Mouse (Mus musculus) embryonic facial prominence, embryonic 13.5 days (tissue): Measurements from ENCODE around the gene Larp1. TPM values are rescaled to one million over a fixed set of nuclear protein-coding genes. Genes with fewer than 3 reads are reported as not detected.

ENCODE experiments used
- ATAC-seq: fragments of 200-750 bp; cut with Nextera tagmentation; 2 replicates; pipeline ENCODE4 v1.8.0; 2017; ENCODE audit warnings: low read depth; ENCODE audit not compliant: insufficient number of reproducible peaks, insufficient read depth, low FRiP score, low TSS enrichment
- H3K27ac ChIP-seq: fragments of 300-500 bp; sonication (generic); 2 replicates; pipeline ENCODE4 v1.5.1; 2015; ENCODE audit warnings: moderate library complexity, mild to moderate bottlenecking, inconsistent platforms
- H3K27me3 ChIP-seq: fragments of 300-500 bp; sonication (generic); 2 replicates; pipeline ENCODE4 v1.6.1; 2015; ENCODE audit warnings: mild to moderate bottlenecking, inconsistent platforms
- H3K36me3 ChIP-seq: fragments of 300-500 bp; sonication (generic); 2 replicates; pipeline ENCODE4 v1.6.1; 2015; ENCODE audit warnings: mild to moderate bottlenecking, inconsistent platforms
- H3K4me1 ChIP-seq: fragments of 300-500 bp; sonication (generic); 2 replicates; pipeline ENCODE4 v1.6.1; 2015; ENCODE audit warnings: inconsistent platforms
- H3K4me2 ChIP-seq: fragments of 300-500 bp; sonication (generic); 2 replicates; pipeline ENCODE4 v1.6.1; 2015; ENCODE audit warnings: moderate library complexity, mild to moderate bottlenecking, inconsistent platforms
- H3K4me3 ChIP-seq: fragments of 300-500 bp; sonication (generic); 2 replicates; pipeline ENCODE4 v1.5.1; 2015; ENCODE audit warnings: mild to moderate bottlenecking, inconsistent platforms
- H3K9ac ChIP-seq: fragments of 300-500 bp; sonication (generic); 2 replicates; pipeline ENCODE4 v1.6.1; 2015; ENCODE audit warnings: mild to moderate bottlenecking, inconsistent platforms
- H3K9me3 ChIP-seq: fragments of 300-500 bp; sonication (generic); 2 replicates; pipeline ENCODE4 v1.6.1; 2016; ENCODE audit warnings: inconsistent platforms
- WGBS: fragments of 180-500 bp; shearing (Covaris S2); methylation state at CpG from one replicate; pipeline ENCODE4 v1.1.7; 2015; ENCODE audit warnings: mixed read lengths; 5-methylcytosine and 5-hydroxymethylcytosine counted together
- polyA plus RNA-seq: library from polyadenylated mRNA; unstranded; fragments of >200 nt; fragmentation: Nextera tagmentation; extraction: Ambion mirVana; gene quantifications from 2 replicates; pipeline ENCODE4 v1.2.1, GENCODE M21; 2015

The Larp1 gene
- polyA plus RNA-seq, 1 experiment from 2014 or later = 18.9 TPM

GRCm38 (mm10) chr11:58102581-58103343 is 93.9 kb downstream of the Larp1 start:
- H3K9me3 ChIP-seq = no peaks in the 10 kb centered on the region
- peak overlapping the region; percentile 96 for H3K4me3 ChIP-seq
- WGBS = 83% methylated on average over 9 of the region's 9 CpGs
- peak overlapping the region; percentile 72 for H3K9ac ChIP-seq
- peak overlapping the region; percentile 72 for H3K4me2 ChIP-seq
- H3K27me3 ChIP-seq = peaks cover 13% of the 10 kb centered on the region
- H3K4me1 ChIP-seq = peaks cover 23% of the 10 kb centered on the region
- H3K27ac ChIP-seq = peak overlapping the region; percentile 87; the same call in 1 of the 2 replicates
- no peaks in the 10 kb centered on the region for H3K36me3 ChIP-seq
- ATAC-seq = no peak

- ATAC-seq = peak; percentile 23; the same call in 1 of the 2 replicates
- no peaks in the 10 kb centered on the region for H3K36me3 ChIP-seq
- H3K27me3 ChIP-seq = peaks cover 8% of the 10 kb centered on the region
- peaks cover 24% of the 10 kb centered on the region for H3K4me1 ChIP-seq
- peak overlapping the region; percentile 87 for H3K27ac ChIP-seq
- H3K4me3 ChIP-seq = peak overlapping the region; percentile 96
- H3K4me2 ChIP-seq = peak overlapping the region; percentile 72
- H3K9ac ChIP-seq = peak overlapping the region; percentile 72
- WGBS = 51% methylated on average over 13 of the region's 13 CpGs
- H3K9me3 ChIP-seq = no peaks in the 10 kb centered on the region
Observed at GRCm38 (mm10) chr11:58103344-58103653, 94.4 kb downstream of the Larp1 start.

GRCm38 (mm10) chr11:58103697-58104306 is 94.9 kb downstream of the Larp1 start, which contains the start of gene Cnot8:
TSS of gene Cnot8 (plus strand) at chr11:58104153.
- H3K4me2 ChIP-seq = peak within 1 kb of the TSS; percentile 72
- no peaks in the 10 kb centered on the region for H3K9me3 ChIP-seq
- H3K4me1 ChIP-seq = peaks cover 24% of the 10 kb centered on the region
- ATAC-seq = peak; percentile 98
- H3K27me3 ChIP-seq = peaks cover 3% of the 10 kb centered on the region; the same call in 1 of the 2 replicates
- H3K27ac ChIP-seq = peak within 1 kb of the TSS; percentile 87
- H3K9ac ChIP-seq = peak within 1 kb of the TSS; percentile 96
- H3K4me3 ChIP-seq = peak within 1 kb of the TSS; percentile 96
- H3K36me3 ChIP-seq = no peaks in the 10 kb centered on the region
- under 1% methylated on average over 55 of the region's 55 CpGs for WGBS

DNA sequence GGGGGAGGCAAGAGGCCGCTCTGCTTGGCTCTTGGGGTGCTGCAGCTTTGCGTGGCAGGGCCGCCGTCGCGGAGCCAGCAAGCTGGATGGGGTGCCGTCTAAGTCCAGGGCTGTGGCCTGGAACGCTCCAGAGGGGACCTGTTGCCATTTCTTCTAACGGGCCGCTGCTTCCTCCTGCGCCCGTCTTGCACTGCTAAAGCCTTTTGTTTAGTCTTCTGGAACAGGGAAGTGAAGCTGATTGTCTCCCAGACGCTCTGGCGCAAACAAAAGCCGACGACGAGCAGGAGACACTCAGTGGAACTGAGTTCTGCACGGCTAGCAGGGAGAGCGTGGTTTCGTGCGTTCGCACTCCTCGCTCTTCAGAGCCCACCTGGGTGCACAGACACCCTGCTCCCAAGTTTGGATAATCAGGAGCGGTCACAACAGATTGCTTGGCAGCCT is 95.5 kb downstream of the Larp1 start:
- WGBS = under 1% methylated on average over 24 of the region's 24 CpGs
- peak; percentile 5; the same call in 1 of the 2 replicates for ATAC-seq
- Histone ChIP-seq H3K4me3 (peak overlapping the region; percentile 96), H3K9me3 (no peaks in the 10 kb centered on the region), H3K4me2 (peak overlapping the region; percentile 72), H3K27me3 (no peaks in the 10 kb centered on the region), H3K27ac (peak overlapping the region; percentile 87), H3K36me3 (no peaks in the 10 kb centered on the region; the same call in 1 of the 2 replicates), H3K4me1 (peaks cover 24% of the 10 kb centered on the region), H3K9ac (peak overlapping the region; percentile 96)

DNA sequence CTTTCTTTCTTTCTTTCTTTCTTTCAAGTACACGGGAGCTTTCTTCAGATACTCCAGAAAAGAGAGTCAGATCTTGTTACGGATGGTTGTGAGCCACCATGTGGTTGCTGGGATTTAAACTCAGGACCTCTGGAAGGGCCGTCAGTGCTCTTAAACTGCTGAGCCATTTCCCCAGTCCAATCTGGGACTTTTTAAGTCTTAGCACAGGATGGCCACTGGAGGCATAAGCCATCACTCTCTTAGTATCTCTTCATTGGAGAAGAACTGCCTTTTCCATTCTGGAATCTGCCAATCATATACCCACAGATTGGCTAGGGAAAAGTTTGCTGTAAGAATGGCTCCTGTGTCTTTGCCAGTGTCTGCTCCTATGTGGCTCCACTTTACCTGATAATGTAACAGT is 98.1 kb downstream of the Larp1 start:
- Histone ChIP-seq H3K4me3 (no peak overlapping the region), H3K27ac (no peak overlapping the region), H3K9ac (no peak overlapping the region), H3K4me2 (no peak overlapping the region), H3K36me3 (peaks cover 26% of the 10 kb centered on the region), H3K9me3 (no peaks in the 10 kb centered on the region), H3K27me3 (no peaks in the 10 kb centered on the region), H3K4me1 (peaks cover 24% of the 10 kb centered on the region)
- no peak for ATAC-seq
- WGBS = 49% methylated on average over 3 of the region's 3 CpGs

- ATAC-seq = no peak
- Histone ChIP-seq H3K9me3 (no peaks in the 10 kb centered on the region), H3K36me3 (peaks cover 33% of the 10 kb centered on the region), H3K4me3 (no peak overlapping the region), H3K4me2 (no peak overlapping the region), H3K9ac (no peak overlapping the region), H3K27me3 (no peaks in the 10 kb centered on the region), H3K27ac (no peak overlapping the region), H3K4me1 (peaks cover 23% of the 10 kb centered on the region)
- WGBS = 86% methylated on average over 4 of the region's 4 CpGs
Observed at GRCm38 (mm10) chr11:58107664-58108337, 98.9 kb downstream of the Larp1 start.

Other genes starting within 250 kb of the Larp1 start
- gene Sap30l, start 207.4 kb upstream of the Larp1 start, polyA plus RNA-seq = 10.5 and 10.9 TPM in 2 replicates
- gene Hand1, start 176.2 kb upstream of the Larp1 start, polyA plus RNA-seq = 1.3 and 5.1 TPM in 2 replicates
- gene Gm12248, start 84.1 kb downstream of the Larp1 start, polyA plus RNA-seq = 0.29 TPM in 1 of 2 replicates, not detected in the other
- gene Cnot8, start 95.1 kb downstream of the Larp1 start, polyA plus RNA-seq = 100.0 and 104 TPM in 2 replicates
- gene Gemin5, start 159.5 kb downstream of the Larp1 start, polyA plus RNA-seq = 25.0 and 26.1 TPM in 2 replicates
- gene Mrpl22, start 162.6 kb downstream of the Larp1 start, polyA plus RNA-seq = 135 and 138 TPM in 2 replicates
- 3.1 and 3.4 TPM in 2 replicates for gene Igtp, start 190.5 kb downstream of the Larp1 start, polyA plus RNA-seq
- gene Irgm2, start 190.6 kb downstream of the Larp1 start, polyA plus RNA-seq = 1.5 and 1.8 TPM in 2 replicates